Mouse (Mus musculus): Measurements from ENCODE around the gene Gm21149.
"Not testable (repeated sequence)": the region's sequence is repeated elsewhere in the genome, so short reads cannot be mapped to it uniquely, and the experiment has no call there.

DNA sequence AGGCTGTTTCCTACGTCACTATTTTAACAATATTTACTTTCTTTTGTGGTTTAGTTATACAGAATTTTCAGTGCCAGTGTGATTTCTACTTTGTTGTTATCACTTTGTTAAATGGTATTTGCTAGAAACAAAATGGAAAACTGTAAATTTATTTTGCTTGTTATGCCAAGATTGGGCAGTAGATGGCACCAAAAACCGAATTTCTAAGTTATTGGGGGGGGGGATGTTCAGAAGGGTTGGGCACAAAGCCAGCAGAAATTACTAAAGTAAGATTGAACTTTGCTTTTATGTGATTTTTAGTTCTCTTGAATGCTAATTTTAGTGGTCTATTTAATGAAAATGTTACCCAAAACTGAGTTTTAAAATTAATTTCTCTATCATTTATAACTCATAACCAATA lies 8.3 kb upstream of the Gm21149 start:
- TF ChIP-seq POLR2A (IDR thresholded peaks at IDR 0.05; ENCODE audit: control insufficient read depth, low read depth, low read length); CTCF (IDR thresholded peaks at IDR 0.05; ENCODE audit: control insufficient read depth, insufficient read depth, insufficient replicate concordance, low read depth, low read length): not testable (repeated sequence)

Data from testis, adult 2 months (tissue).